Mouse (Mus musculus) liver, embryonic 13.5 days (tissue): Measurements from ENCODE around the gene Arid1b. TPM values are rescaled to one million over a fixed set of nuclear protein-coding genes. Genes with fewer than 3 reads are reported as not detected.

Experiments used
- ATAC-seq: fragments of 200-750 bp; cut with Nextera tagmentation; 2 replicates; pipeline ENCODE4 v1.8.0; 2017; ENCODE audit warnings: low read depth, mild to moderate bottlenecking, moderate number of reproducible peaks, moderate library complexity
- DNase-seq: peaks from one replicate; pipeline ENCODE4 v3.0.0; 2022
- H3K27ac ChIP-seq: fragments of 300-500 bp; sonication (generic); 2 replicates; pipeline ENCODE4 v1.5.1; 2015; ENCODE audit warnings: moderate library complexity, mild to moderate bottlenecking, inconsistent platforms
- H3K27me3 ChIP-seq: fragments of 300-500 bp; sonication (generic); 2 replicates; pipeline ENCODE4 v1.6.1; 2015; ENCODE audit warnings: mild to moderate bottlenecking, inconsistent platforms
- H3K36me3 ChIP-seq: fragments of 300-500 bp; sonication (generic); 2 replicates; pipeline ENCODE4 v1.6.1; 2015; ENCODE audit warnings: mild to moderate bottlenecking, inconsistent platforms
- H3K4me1 ChIP-seq: fragments of 300-500 bp; sonication (generic); replicated peaks from 2 replicates; pipeline ENCODE4 v1.6.1; 2015; ENCODE audit warnings: inconsistent platforms
- H3K4me2 ChIP-seq: fragments of 300-500 bp; sonication (generic); 2 replicates; pipeline ENCODE4 v1.6.1; 2015; ENCODE audit warnings: inconsistent platforms, mild to moderate bottlenecking, moderate library complexity
- H3K4me3 ChIP-seq: fragments of 300-500 bp; sonication (generic); replicated peaks from 2 replicates; pipeline ENCODE4 v1.5.1; 2015; ENCODE audit warnings: mild to moderate bottlenecking, inconsistent platforms
- H3K9ac ChIP-seq: fragments of 300-500 bp; sonication (generic); 2 replicates; pipeline ENCODE4 v1.6.1; 2015; ENCODE audit warnings: mild to moderate bottlenecking, inconsistent platforms
- H3K9me3 ChIP-seq: fragments of 300-500 bp; sonication (generic); replicated peaks from 2 replicates; pipeline ENCODE4 v1.6.1; 2016; ENCODE audit warnings: inconsistent platforms
- WGBS: fragments of 180-500 bp; shearing (Covaris S2); methylation state at CpG from one replicate; pipeline ENCODE4 v1.1.7; 2015; ENCODE audit not compliant: insufficient replicate concordance; 5-methylcytosine and 5-hydroxymethylcytosine counted together
- polyA plus RNA-seq: library from polyadenylated mRNA; unstranded; fragments of >200 nt; fragmentation: Nextera tagmentation; extraction: Ambion mirVana; gene quantifications from 2 replicates; pipeline ENCODE4 v1.2.1, GENCODE M21; 2015

The Arid1b gene
- polyA plus RNA-seq, 1 experiment from 2014 or later: 2.0 TPM

DNA sequence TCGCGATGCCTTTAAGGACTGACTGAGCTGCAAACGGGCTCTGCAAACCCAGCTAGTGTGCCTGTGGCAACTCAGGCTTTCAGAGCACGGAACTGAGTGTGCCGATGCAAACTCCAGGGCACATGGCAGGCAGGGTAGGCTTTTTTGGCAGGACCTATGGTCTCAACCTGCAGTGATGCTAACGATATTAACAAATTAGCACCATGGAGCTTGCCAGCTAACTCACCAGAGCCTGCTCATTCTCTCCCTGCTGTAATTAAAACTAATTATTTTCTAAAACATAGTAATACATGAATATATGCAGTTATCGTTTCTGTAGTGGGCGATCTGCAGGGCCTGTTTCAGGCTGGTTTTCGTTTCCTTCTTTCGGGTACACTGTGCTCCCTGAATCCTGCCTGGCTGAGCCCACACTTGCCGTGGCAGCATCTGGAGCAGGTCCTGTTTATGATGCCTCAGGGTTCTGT lies 316.3 kb downstream of the Arid1b start:
- ATAC-seq: no peak
- Histone ChIP-seq H3K9ac (no peak overlapping the region), H3K36me3 (peaks cover 17% of the 10 kb centered on the region), H3K9me3 (no peaks in the 10 kb centered on the region), H3K27ac (no peak overlapping the region; the same call in 1 of the 2 replicates), H3K27me3 (no peaks in the 10 kb centered on the region), H3K4me1 (no peaks in the 10 kb centered on the region), H3K4me2 (no peak overlapping the region), H3K4me3 (no peak overlapping the region)
- WGBS: 78% methylated on average over 11 of the region's 11 CpGs
- DNase-seq: no peak

DNA sequence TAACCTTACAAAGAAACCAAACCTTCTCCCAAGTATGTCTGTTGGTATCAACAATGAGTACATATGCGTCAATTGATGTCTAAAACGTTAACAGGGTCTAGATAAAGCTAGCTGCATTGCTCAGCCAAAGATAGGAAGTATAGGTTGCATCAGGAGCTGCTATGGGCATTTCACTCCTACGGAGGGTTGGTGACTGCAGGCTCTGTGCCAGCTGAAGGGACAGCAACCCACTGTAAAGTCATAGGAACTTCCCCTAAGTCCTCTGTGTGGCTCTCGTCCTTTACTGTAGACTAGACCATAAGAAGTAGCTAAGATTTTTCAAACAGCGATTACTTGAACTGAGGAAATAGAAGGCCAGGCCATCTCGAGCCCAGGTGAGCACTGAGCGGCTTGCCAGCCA lies 316.9 kb downstream of the Arid1b start:
- Histone ChIP-seq H3K9ac (no peak overlapping the region), H3K27ac (no peak overlapping the region), H3K9me3 (no peaks in the 10 kb centered on the region), H3K36me3 (peaks cover 12% of the 10 kb centered on the region), H3K4me3 (no peak overlapping the region), H3K27me3 (no peaks in the 10 kb centered on the region), H3K4me2 (no peak overlapping the region), H3K4me1 (no peaks in the 10 kb centered on the region)
- no peak for ATAC-seq
- WGBS: 68% methylated on average over 7 of the region's 7 CpGs
- DNase-seq: no peak

DNA sequence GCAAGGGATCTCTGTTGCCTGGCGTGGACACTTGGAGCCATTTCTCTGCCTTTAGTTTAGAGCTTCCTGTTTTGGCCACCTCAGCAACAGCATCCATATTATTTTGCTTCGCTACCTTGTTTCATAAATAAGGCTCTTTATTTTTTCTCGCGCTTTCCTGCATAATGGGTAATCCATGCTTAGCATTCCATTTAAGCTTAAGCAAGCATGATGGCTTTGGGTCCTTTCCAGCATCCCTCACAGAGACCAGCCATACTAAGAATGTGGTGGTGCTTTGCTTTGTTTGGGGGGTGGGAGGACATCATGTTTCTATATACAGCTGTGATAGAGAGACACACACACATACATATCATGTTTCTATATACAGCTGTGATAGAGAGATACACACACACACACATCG lies 318.2 kb downstream of the Arid1b start:
- no peaks in the 10 kb centered on the region for H3K4me1 ChIP-seq
- no peaks in the 10 kb centered on the region for H3K9me3 ChIP-seq
- 82% methylated on average over 5 of the region's 5 CpGs for WGBS
- H3K4me3 ChIP-seq: no peak overlapping the region
- no peaks in the 10 kb centered on the region for H3K27me3 ChIP-seq
- no peak overlapping the region for H3K27ac ChIP-seq
- H3K9ac ChIP-seq: no peak overlapping the region
- no peak overlapping the region for H3K4me2 ChIP-seq
- DNase-seq (no peak), ATAC-seq (no peak)
- H3K36me3 ChIP-seq: peaks cover 4% of the 10 kb centered on the region; the same call in 1 of the 2 replicates

DNA sequence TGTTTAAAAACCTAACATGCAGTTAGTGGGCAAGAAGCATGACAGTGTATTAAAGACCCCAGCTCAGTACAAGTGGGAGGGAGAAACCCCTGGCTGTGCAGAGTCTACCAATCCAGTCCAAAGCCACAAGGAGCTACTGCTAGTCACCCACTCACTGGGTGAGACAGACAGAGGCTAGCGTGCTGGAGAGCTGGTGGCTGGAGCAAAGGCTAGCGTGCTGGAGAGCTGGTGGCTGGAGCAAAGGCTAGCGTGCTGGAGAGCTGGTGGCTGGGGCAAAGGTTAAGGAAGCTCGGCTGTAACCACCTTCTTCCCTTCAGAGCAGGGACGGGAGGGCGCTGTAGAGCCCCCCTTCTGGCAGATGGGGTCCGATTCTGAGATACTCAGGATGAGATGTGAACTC lies 320.6 kb downstream of the Arid1b start:
- Histone ChIP-seq H3K36me3 (peaks cover 12% of the 10 kb centered on the region), H3K4me3 (no peak overlapping the region), H3K9me3 (no peaks in the 10 kb centered on the region), H3K4me1 (no peaks in the 10 kb centered on the region), H3K4me2 (no peak overlapping the region), H3K27me3 (no peaks in the 10 kb centered on the region), H3K27ac (no peak overlapping the region), H3K9ac (no peak overlapping the region)
- DNase-seq (no peak), ATAC-seq (no peak)
- 56% methylated on average over 7 of the region's 7 CpGs for WGBS

DNA sequence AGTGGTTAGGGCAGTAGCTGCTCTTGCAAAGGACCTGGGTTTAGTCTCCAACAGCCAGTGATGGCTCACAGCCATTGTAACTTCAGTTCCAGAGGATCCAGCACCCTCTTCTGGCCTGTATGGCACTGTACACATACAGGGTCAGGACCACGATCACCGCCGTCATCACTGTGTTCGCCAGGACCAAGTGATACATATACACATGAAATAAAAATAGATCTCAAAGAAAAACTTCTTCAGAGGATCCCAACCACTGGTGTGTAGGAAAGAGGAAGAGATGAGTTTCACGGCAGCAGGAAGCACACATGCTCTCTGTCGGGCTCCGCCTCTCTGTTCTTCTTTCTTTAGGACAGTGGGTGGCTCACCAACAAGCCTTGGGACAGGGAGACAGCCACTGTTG lies 322.4 kb downstream of the Arid1b start:
- ATAC-seq: no peak
- Histone ChIP-seq H3K27ac (no peak overlapping the region), H3K9ac (no peak overlapping the region), H3K4me1 (no peaks in the 10 kb centered on the region), H3K4me3 (no peak overlapping the region), H3K36me3 (peaks cover 25% of the 10 kb centered on the region), H3K27me3 (no peaks in the 10 kb centered on the region), H3K9me3 (no peaks in the 10 kb centered on the region), H3K4me2 (no peak overlapping the region)
- no peak for DNase-seq
- WGBS: 48% methylated on average over 7 of the region's 7 CpGs

DNA sequence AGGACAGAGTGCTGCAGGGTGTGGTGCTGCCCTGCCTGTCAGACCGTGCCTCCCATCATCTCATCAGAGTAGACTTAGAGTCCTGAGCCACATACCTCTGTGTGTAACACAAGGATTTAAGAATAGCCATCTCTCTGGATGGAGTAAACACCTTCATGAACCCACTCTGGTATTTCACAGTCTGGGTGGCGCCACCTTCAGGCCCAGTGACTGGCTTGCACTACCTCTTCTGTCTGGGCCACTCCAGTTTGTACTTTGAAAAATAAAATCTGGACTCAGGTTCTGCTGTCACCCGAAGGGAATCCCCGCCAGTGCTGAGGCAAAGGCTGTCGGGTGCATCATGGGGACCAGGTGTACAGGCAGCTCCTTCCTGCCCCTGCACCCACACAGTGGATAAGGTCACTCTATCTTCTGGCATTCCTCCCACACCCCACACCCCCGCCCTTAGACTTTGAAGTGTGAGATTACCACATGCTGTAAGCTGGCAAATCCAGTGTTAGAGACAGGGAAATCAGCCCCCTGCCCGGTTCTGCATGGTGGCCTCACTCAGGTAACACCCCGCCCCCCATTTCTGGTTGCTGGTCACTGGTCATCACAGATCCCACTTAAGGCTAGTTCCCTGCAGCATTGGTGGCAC lies 327.6 kb downstream of the Arid1b start:
- Histone ChIP-seq H3K4me1 (peaks cover 12% of the 10 kb centered on the region), H3K9me3 (no peaks in the 10 kb centered on the region), H3K9ac (no peak overlapping the region), H3K4me3 (no peak overlapping the region), H3K36me3 (peaks cover 36% of the 10 kb centered on the region), H3K27me3 (no peaks in the 10 kb centered on the region), H3K4me2 (no peak overlapping the region), H3K27ac (no peak overlapping the region)
- DNase-seq (no peak), ATAC-seq (no peak)
- 67% methylated on average over 8 of the region's 8 CpGs for WGBS

DNA sequence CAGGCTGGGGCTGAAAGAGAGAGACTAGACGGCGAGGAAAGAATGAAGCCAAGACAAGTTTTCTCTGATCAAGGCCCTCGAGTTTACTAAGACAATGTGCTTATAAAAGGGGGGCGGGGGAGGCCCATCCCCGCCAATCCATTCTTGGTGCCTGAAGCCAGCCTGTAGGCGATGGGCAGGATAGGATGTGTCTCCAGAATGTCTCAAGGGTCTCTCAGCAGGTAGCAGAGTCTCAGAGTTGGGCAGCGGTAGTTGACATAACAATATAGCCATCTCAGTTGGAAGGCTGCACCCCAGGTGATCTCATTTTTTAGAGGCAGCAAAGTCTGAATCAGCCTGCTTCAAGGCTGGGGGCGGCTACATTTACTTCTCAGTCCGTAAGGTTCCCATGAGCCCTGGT lies 328.5 kb downstream of the Arid1b start:
- no peak overlapping the region for H3K4me3 ChIP-seq
- peaks cover 12% of the 10 kb centered on the region for H3K4me1 ChIP-seq
- no peak overlapping the region for H3K27ac ChIP-seq
- ATAC-seq: no peak
- no peak for DNase-seq
- no peak overlapping the region for H3K4me2 ChIP-seq
- H3K27me3 ChIP-seq: 0 out of 2 replicates have a peak, but pooled peaks cover 3% of the 10 kb centered on the region
- H3K9me3 ChIP-seq: no peaks in the 10 kb centered on the region
- peaks cover 41% of the 10 kb centered on the region for H3K36me3 ChIP-seq
- no peak overlapping the region for H3K9ac ChIP-seq
- WGBS: 75% methylated on average over 9 of the region's 9 CpGs

DNA sequence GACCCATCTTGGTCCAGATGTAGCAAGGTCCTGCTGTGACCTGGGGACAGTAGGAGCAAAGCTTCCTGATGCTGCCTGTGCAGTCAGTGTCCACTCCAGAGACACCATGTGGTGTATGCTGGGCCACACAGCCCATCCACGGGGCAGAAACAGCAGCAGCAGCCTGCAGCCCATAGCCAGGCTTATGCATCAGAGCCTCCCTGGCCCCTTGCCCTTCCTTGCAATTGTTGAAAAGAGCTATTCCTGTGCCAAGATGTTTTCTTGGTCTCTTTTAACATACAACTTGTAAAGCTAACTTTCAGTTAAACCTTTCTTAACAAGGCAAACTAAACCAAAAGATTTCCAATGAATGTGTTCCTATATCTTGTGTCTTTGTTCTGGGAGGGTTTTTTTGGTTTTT lies 329.6 kb downstream of the Arid1b start:
- 42% methylated on average over 1 of the region's 1 CpGs for WGBS
- ATAC-seq (no peak), DNase-seq (no peak)
- Histone ChIP-seq H3K36me3 (peaks cover 49% of the 10 kb centered on the region), H3K27ac (no peak overlapping the region), H3K4me2 (no peak overlapping the region), H3K27me3 (0 out of 2 replicates have a peak, but pooled peaks cover 8% of the 10 kb centered on the region), H3K9me3 (no peaks in the 10 kb centered on the region), H3K4me1 (peaks cover 12% of the 10 kb centered on the region), H3K9ac (no peak overlapping the region), H3K4me3 (no peak overlapping the region)

DNA sequence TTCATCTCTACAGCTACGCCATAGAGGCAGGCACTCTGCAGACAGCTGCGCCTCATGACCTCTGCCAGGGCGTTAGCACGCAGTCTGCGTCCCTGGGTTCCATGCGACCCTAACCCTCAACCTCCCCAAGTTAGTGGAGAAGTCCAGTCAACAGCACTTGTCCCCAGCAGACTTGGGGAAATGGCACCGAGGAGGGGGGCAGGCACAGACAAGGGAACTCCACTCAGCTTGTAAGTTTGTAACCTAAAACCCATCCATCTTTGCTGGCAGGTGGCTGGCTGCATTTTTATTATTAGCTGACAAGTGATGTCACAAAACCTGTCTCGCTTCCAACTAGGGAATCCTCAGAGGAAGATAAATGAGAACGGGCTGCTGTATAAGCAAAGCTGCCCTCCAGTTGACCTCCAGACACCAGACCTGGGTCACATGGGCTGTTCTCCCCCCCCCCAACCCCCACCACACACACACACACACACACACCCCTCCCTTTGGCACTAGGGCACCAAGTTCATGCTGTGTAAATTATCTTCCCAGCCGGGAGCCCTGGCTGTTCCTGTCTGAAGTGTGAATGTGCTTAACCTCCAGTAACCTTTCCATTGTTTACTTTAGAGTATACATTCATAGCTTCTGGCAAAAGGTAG lies 330.2 kb downstream of the Arid1b start:
- H3K27me3 ChIP-seq: 0 out of 2 replicates have a peak, but pooled peaks cover 8% of the 10 kb centered on the region
- H3K4me3 ChIP-seq: no peak overlapping the region
- peaks cover 12% of the 10 kb centered on the region for H3K4me1 ChIP-seq
- 0 out of 2 replicates have a peak overlapping the region, but pooled peaks have one; percentile 1 for H3K9ac ChIP-seq
- 55% methylated on average over 10 of the region's 10 CpGs for WGBS
- ATAC-seq: peak; percentile 72
- no peaks in the 10 kb centered on the region for H3K9me3 ChIP-seq
- peaks cover 48% of the 10 kb centered on the region for H3K36me3 ChIP-seq
- DNase-seq: no peak
- H3K27ac ChIP-seq: no peak overlapping the region
- no peak overlapping the region for H3K4me2 ChIP-seq

DNA sequence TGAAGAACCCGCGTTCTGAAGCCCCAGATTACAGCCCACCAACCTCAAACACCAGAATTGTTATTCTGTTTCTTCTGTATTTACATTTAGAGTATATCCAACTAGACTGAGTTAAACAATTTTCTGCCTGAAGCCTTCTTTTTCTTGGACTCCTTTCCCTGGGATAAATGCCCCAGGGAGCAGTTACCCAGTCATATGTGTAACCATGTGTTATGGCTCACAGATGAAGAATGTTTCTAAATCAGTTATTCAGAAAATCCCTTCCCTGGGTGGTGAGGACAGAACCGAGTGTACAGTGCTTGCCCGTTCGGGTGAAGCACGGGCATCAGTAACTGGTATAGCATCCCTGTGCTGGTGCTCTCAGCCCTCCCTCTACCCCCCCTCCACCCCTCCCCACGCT lies 332.6 kb downstream of the Arid1b start:
- ATAC-seq (no peak), DNase-seq (no peak)
- Histone ChIP-seq H3K4me3 (no peak overlapping the region), H3K27me3 (0 out of 2 replicates have a peak, but pooled peaks cover 8% of the 10 kb centered on the region), H3K9ac (no peak overlapping the region), H3K4me1 (peaks cover 12% of the 10 kb centered on the region), H3K4me2 (no peak overlapping the region), H3K36me3 (peaks cover 40% of the 10 kb centered on the region), H3K27ac (peak overlapping the region; percentile 66), H3K9me3 (no peaks in the 10 kb centered on the region)
- WGBS: 73% methylated on average over 7 of the region's 7 CpGs

DNA sequence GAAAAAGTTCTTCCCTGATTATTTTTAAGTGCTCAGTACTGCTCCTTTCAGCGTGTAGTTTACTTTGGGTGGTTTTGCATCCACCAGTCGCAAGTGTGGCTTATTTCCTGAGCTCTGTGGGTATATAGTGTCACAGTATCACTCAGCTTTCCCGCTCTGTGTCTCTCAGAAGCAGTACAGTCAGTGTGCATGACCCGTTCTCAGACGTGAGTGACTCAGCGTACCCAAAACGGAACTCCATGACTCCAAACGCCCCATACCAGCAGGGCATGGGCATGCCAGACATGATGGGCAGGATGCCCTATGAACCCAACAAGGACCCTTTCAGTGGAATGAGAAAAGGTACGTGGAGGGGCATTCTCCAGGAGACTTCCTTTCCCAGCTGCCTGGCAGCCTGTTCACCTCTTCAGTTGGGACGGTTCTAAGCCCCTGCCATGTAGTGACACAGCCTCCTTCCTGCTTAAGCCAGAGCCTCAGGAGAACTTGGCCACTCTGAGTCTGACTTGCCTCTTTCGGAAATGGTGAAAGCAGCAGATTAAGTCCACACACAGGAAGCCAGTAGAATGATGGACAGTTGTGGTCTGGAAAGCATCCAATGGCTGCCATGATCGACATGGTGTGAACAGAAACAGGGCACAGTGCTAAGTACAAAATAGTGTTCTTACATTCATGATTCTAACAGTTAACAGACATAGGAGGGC lies 333.5 kb downstream of the Arid1b start:
- peaks cover 12% of the 10 kb centered on the region for H3K4me1 ChIP-seq
- ATAC-seq (peak; percentile 55), DNase-seq (no peak)
- no peak overlapping the region for H3K4me3 ChIP-seq
- no peaks in the 10 kb centered on the region for H3K9me3 ChIP-seq
- H3K9ac ChIP-seq: no peak overlapping the region
- H3K36me3 ChIP-seq: peaks cover 41% of the 10 kb centered on the region
- peak overlapping the region; percentile 66 for H3K27ac ChIP-seq
- 0 out of 2 replicates have a peak, but pooled peaks cover 8% of the 10 kb centered on the region for H3K27me3 ChIP-seq
- 35% methylated on average over 12 of the region's 12 CpGs for WGBS
- H3K4me2 ChIP-seq: no peak overlapping the region
